Mouse (Mus musculus): ENCODE measurements at regions not wholly inside any gene's neighbourhood (a gene's known extent, or its start where the extent isn't known, plus 50 kb on each side); places are given as distances from the start of the nearest gene placed in this dataset.

DNA sequence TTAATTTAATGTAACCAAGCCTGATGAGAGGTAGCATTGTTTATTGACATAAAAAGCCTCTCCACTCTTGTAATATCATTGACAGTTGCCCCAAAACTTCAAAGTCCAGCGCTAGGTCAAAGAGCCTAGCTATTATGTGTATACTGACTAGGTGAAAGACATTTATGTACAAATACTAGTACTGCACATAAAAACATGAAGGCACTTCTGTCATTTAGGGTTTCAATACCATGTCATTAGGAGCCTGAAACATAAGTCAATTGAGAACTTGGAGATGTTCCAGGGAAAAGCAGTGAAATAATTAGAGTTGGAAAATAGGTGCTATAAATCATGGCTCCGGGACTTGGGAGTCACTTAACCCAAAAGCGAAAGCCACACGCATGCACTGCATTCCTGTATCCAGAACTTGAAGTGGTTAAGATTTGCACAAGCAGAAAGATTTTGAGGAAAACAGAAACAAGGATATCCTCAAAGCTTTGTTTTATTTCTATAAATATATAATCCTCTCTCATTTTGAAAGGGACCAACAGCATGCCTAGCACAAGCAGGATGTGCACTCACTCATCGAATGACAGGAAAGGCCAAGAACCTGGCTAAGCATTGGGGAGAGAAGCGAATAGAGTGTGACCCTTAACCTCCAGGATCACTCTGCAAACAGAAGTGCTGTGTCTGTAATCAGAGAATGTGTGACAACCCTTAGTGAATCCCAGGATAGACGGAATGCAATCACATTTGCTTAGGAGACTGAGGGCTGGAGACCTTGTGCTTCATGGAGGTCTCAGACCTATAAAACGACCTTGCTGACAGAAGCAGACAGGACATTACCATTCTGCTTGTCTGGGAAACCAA, 176.3 kb upstream of the Crim1 start:
- no peak for DNase-seq

GRCm38 (mm10) chr17:78024356-78024723, 175.7 kb upstream of the Crim1 start:
- no peak for DNase-seq

DNA sequence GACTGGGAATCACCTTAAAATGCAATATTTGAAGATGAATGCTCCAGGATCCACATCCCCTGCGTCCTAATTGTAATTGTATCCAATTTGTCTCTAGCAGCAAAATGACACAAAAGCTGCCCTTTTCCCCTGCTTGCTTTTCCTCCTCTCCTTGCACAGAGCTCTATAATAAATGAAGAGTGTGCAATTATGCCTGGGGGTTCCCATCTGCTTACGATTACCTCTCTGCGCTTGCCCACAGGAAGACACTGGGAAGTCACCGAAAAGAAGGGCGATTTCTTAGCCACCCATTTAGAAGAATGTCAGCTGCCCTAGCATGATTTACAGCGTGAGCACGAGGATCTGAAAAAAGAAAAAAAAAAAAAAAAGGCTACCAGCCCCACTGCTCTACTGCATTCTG, 174.8 kb upstream of the Crim1 start:
- no peak for DNase-seq

DNA sequence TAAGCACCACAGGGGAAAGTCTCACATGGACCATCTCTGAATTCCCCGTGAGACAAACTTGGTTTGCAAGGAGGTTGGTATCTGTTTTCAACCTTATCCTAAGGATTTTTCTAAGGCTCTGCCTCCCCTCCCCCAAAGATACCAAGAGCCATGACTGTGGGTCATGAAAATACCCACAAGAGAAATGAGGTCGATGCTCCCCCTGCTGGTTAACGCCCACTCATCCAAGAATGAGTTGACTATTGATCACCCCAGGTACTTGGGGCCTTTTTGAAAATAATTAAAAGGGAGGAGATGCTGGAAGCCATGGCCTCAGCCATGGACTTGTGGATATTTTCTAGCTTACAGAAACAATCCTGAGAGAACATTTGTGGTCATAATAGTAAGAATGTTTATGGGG, 164.4 kb upstream of the Crim1 start:
- no peak for DNase-seq

GRCm38 (mm10) chr17:78040338-78040737, 159.7 kb upstream of the Crim1 start:
- no peak for DNase-seq

- DNase-seq: peak; percentile 21 to 25
Observed at GRCm38 (mm10) chr17:78041204-78041603, 158.8 kb upstream of the Crim1 start.

DNA sequence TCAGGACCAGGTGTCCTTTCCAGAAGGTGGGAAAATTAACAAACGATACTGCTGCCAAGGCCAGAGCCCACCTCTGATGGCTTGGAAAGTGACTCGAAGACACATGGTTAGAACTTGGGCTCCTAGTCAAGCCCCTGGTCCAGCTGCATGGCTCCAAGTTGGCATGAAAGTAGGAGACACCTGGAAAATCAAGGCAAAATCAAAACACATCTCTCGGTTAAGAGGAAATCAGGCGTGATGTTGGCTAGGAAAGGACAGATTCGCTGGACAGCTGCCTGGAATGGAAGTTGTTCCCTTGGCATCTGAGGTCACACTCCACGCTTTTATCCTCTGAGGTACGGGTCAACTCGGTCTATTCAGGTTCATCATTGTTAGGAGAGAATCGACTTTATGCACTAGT, 150.3 kb upstream of the Crim1 start:
- no peak for DNase-seq

DNA sequence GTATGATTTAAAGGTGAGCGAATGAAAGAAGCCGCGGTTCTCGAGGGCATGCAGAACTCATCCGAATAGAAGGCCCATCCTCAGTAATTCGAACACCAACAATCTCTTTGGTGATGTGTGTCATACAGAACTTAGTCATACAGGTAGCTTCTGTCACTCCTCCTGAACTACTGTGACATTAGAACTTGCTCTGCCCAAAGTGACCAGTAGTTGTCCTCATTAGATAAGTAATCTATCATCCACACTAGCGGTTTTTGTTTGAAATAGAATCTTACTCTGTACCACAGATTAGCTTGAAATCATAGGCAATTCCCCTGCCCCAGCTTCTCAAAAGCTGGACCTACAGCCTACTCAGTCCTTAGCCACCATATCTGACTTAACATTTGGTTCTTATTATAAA, 149.8 kb upstream of the Crim1 start:
- no peak for DNase-seq

- DNase-seq: no peak
Observed at GRCm38 (mm10) chr17:78075892-78076291, 124.2 kb upstream of the Crim1 start.

- no peak for DNase-seq
Observed at GRCm38 (mm10) chr17:78078381-78078780, 121.7 kb upstream of the Crim1 start.

DNA sequence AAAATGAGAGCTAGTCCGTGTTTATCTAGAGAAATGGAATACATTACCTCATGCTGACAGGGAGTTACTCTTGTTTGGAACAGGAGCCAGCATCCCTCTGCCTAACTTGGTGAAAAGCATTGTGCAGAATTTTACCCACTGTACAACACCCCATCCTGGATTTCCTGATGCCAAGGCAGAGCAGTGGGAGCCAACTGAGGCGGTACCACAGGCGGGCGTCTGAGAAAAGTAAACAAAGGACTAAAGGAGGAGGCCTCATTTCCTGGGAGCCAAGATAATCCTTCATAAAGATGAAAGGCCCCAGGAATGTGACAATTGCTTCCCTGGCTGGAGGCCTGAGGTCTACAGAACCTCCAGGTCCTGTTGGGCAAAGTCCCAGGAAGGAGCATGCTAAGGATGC, 115.6 kb upstream of the Crim1 start:
- no peak for DNase-seq

- peak; percentile 29 to 41 for DNase-seq
Observed at GRCm38 (mm10) chr17:78086963-78087362, 113.1 kb upstream of the Crim1 start.

DNA sequence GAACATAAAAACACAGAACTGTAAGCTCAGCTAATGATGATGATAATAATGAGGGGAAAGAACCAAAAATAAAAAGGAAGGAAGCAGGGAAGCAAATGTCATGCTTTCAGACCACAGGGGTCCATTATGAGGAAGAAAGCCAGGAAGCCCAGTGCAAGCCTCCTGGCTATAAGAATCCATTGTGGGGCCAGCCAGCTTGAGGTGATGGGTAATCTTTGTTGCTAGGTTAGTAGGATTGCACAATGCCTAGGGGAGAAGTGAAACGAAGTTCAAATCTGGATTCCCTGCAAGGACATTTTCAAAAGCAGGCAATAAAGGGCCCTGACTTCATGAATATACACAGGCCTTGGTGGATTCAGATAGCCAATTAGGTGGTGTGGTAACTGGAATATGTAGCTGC, 102.3 kb upstream of the Crim1 start:
- no peak for DNase-seq

GRCm38 (mm10) chr17:78108793-78109192, 91.3 kb upstream of the Crim1 start:
- DNase-seq: no peak

GRCm38 (mm10) chr17:78109364-78110222, 90.5 kb upstream of the Crim1 start:
- DNase-seq: no peak

DNA sequence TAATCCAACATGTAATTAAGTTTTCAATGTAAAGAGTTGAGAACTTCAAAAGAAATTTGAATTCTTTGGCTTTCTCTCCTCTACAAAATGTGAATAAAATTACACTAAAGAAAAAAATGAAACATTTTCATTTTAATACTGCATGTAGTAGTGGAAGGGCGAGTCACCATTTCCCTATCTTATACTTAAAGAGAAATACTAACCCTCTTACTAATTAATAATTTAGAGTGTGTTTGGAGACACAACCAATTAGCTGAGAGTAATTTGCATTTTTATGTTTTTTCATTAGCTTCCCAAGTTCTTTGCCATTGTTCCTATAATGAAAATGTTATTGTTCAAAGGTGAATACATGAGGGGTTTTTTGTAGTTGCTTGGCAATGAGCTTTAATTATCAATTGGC, 67.9 kb upstream of the Crim1 start:
- DNase-seq: no peak

DNA sequence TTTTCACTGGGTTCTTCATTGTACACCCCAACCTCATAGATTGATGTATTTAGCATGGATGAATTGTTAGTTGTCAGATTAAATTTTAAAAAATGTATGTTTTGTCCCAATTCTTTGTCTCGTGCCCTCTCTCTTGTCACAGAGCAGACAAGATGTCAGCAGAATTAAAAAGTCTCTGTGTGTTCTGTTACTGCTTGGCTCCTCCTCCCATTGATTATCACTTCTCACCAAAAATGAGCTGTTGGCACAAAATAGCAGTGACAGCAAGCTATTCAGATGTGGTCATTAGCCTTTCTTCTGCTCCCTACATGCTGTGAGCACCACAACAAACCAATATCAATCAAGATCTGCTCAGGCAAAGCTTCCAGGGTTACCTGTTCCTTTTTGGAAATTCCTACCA, 62.1 kb upstream of the Crim1 start:
- no peak for DNase-seq

DNA sequence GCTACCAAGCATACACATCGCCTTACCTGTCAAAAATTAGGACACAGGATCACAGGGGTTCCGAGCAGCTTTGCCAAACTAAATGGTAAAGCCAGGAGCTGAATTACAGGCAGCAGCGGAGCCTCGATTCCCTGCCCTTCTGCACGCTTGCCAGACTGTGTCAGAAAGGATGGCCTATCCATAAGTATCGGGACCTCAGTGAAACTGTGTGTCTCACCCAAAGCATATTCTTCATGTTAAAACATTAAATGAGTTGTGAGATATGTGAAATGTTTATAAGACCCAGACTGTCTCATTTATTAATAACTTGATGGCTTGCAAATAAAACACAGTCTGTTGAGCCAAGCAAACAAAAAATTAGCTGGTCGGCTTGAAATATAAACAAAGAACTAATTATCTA, 59.4 kb upstream of the Crim1 start:
- no peak for DNase-seq

DNA sequence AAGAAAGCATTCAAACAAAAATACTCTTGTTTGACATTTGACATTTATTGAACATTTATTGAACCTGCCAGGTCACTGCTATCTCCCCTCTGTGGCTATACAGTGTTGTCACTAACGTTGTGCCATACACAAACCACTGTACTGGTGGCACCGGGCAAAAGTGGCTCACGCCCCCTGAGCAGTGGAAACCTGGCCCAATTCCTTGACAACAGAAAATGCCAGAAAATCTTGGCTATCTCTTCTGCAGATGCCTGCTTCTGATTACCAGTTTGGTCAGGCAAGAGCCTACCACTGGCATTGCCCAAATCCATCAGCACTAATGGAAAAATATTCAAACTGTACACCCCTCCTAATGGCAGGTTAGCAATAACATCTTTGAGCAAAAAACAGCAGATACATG, 58.9 kb upstream of the Crim1 start:
- DNase-seq: no peak

- DNase-seq: no peak
Observed at GRCm38 (mm10) chr17:78142431-78142830, 57.6 kb upstream of the Crim1 start.

DNA sequence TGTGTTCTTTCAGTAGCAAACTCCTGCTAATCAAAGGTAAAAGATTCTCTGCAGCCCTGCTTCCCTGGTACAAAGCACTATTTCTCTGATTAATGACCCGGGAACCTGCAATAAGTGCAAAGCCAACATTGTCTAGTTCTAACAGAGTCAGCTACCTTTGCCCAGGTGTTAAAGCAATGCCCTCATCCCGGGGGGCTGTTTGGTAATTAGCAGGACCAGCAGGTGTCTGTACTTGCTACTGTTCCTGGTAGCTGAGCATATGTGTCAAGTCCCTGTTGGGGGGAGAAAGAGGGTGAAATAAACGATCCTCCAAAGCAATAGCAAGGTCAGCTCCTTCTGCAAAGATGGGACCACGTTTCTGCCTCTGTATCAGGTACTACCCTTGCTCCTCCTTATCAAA, 54.7 kb upstream of the Crim1 start:
- DNase-seq: no peak
